Mouse (Mus musculus) adrenal gland, adult 18-20 months (tissue): ENCODE data around the gene Gm7138. TPM values are rescaled to one million over a fixed set of nuclear protein-coding genes. Genes with fewer than 3 reads are reported as not detected.
"Not testable (repeated sequence)": the region's sequence is repeated elsewhere in the genome, so short reads cannot be mapped to it uniquely, and the experiment has no call there.

ENCODE experiments used
- DNase-seq, 2 experiments: peaks; one replicate each; pipeline ENCODE4 v3.0.0; 2021 to 2022; ENCODE audit warnings: low spot score in 2 of 2
- long read RNA-seq, 2 experiments: library from polyadenylated mRNA; stranded (forward); transcript quantifications; one replicate each; pipeline ENCODE4 v2.0.0; 2021
- total RNA-seq, 2 experiments: library from RNA; stranded (reverse); gene quantifications; 1 replicate in 1 of 2; 2 replicates in 1 of 2; pipeline ENCODE4 v1.2.3; 2021

Gm7138 gene
- not detected for total RNA-seq
- long read RNA-seq, experiment 1: 0 reads
- long read RNA-seq, experiment 2: 0 reads

- not testable (repeated sequence) for DNase-seq
Observed at GRCm38 (mm10) chr10:77776844-77777243, at the start of gene Gm7138. TSS of gene Gm7138 (minus strand) at chr10:77776944.

- DNase-seq: no peak
Observed at GRCm38 (mm10) chr10:77819203-77819602, 42.5 kb upstream of the Gm7138 start.

GRCm38 (mm10) chr10:77818523-77818922 is 41.8 kb upstream of the Gm7138 start:
- DNase-seq: no peak

- no peak for DNase-seq
Observed at GRCm38 (mm10) chr10:77815514-77815913, 38.8 kb upstream of the Gm7138 start.

- no peak for DNase-seq
Observed at GRCm38 (mm10) chr10:77814382-77814781, 37.6 kb upstream of the Gm7138 start, which contains the start of gene Gm2696. TSS of gene Gm2696 (plus strand) at chr10:77814682.

GRCm38 (mm10) chr10:77811743-77812142 is 35.0 kb upstream of the Gm7138 start, which contains the start of gene Gm9507:
TSS of gene Gm9507 (minus strand) at chr10:77811843.
- DNase-seq: no peak

GRCm38 (mm10) chr10:77804095-77804494 is 27.4 kb upstream of the Gm7138 start:
- no peak for DNase-seq

GRCm38 (mm10) chr10:77798921-77799508 is 22.3 kb upstream of the Gm7138 start, which contains the start of gene Gm19668:
TSS of gene Gm19668 (minus strand) at chr10:77799133.
- DNase-seq: no peak

GRCm38 (mm10) chr10:77798164-77798920 is 21.6 kb upstream of the Gm7138 start:
- not testable (repeated sequence) for DNase-seq

GRCm38 (mm10) chr10:77797677-77798076 is 20.9 kb upstream of the Gm7138 start:
- no peak for DNase-seq

GRCm38 (mm10) chr10:77794976-77795375 is 18.2 kb upstream of the Gm7138 start, which contains the start of gene Gm9639:
TSS of gene Gm9639 (minus strand) at chr10:77795076.
- no peak for DNase-seq

GRCm38 (mm10) chr10:77788621-77789020 is 11.9 kb upstream of the Gm7138 start:
- no peak for DNase-seq

- not testable (repeated sequence) for DNase-seq
Observed at GRCm38 (mm10) chr10:77787876-77788275, 11.1 kb upstream of the Gm7138 start, which contains the start of gene Gm7137. TSS of gene Gm7137 (minus strand) at chr10:77788200.

- not testable (repeated sequence) for DNase-seq
Observed at GRCm38 (mm10) chr10:77783396-77783795, 6.7 kb upstream of the Gm7138 start.

GRCm38 (mm10) chr10:77782442-77782841 is 5.7 kb upstream of the Gm7138 start, which contains the start of gene Gm3250:
TSS of gene Gm3250 (minus strand) at chr10:77782542.
- DNase-seq: not testable (repeated sequence)

- DNase-seq: not testable (repeated sequence)
Observed at GRCm38 (mm10) chr10:77772142-77772541, 4.6 kb downstream of the Gm7138 start.

GRCm38 (mm10) chr10:77771225-77771624 is 5.5 kb downstream of the Gm7138 start, which contains the start of gene Gm3238:
TSS of gene Gm3238 (minus strand) at chr10:77771325.
- DNase-seq: not testable (repeated sequence)

GRCm38 (mm10) chr10:77769727-77770126 is 7.0 kb downstream of the Gm7138 start:
- DNase-seq: no peak

- not testable (repeated sequence) for DNase-seq
Observed at GRCm38 (mm10) chr10:77759582-77759981, 17.2 kb downstream of the Gm7138 start, which contains the start of gene Gm3233. TSS of gene Gm3233 (minus strand) at chr10:77759682.

GRCm38 (mm10) chr10:77753448-77753847 is 23.3 kb downstream of the Gm7138 start:
- no peak for DNase-seq

- DNase-seq: not testable (repeated sequence)
Observed at GRCm38 (mm10) chr10:77752312-77752711, 24.4 kb downstream of the Gm7138 start.

GRCm38 (mm10) chr10:77751254-77751653 is 25.5 kb downstream of the Gm7138 start, which contains the start of gene Gm9736:
TSS of gene Gm9736 (minus strand) at chr10:77751354.
- not testable (repeated sequence) for DNase-seq
